Mouse (Mus musculus) midbrain, embryonic 11.5 days (tissue): ENCODE results near the gene 7420426K07Rik. TPM values are rescaled to one million over a fixed set of nuclear protein-coding genes. Genes with fewer than 3 reads are reported as not detected.

Experiments
- ATAC-seq: fragments of 200-750 bp; cut with Nextera tagmentation; 2 replicates; pipeline ENCODE4 v1.8.0; 2017; ENCODE audit warnings: moderate TSS enrichment, moderate library complexity; ENCODE audit not compliant: low FRiP score
- DNase-seq: peaks from one replicate; pipeline ENCODE4 v3.0.0; 2015; ENCODE audit warnings: low spot score; ENCODE audit errors: missing footprints
- H3K27ac ChIP-seq: fragments of 300-500 bp; sonication (generic); 2 replicates; pipeline ENCODE4 v1.5.1; 2014; ENCODE audit warnings: low read depth, low read length
- H3K27me3 ChIP-seq: fragments of 300-500 bp; sonication (generic); 2 replicates; pipeline ENCODE4 v1.6.1; 2014; ENCODE audit warnings: mild to moderate bottlenecking, low read length, moderate library complexity, mixed read lengths; ENCODE audit not compliant: control insufficient read depth, insufficient read depth
- H3K36me3 ChIP-seq: fragments of 300-500 bp; sonication (generic); 2 replicates; pipeline ENCODE4 v1.6.1; 2014; ENCODE audit warnings: mild to moderate bottlenecking, low read length, moderate library complexity, mixed read lengths; ENCODE audit not compliant: control insufficient read depth, insufficient read depth
- H3K4me1 ChIP-seq: fragments of 300-500 bp; sonication (generic); 2 replicates; pipeline ENCODE4 v1.6.1; 2014; ENCODE audit warnings: low read length; ENCODE audit not compliant: control insufficient read depth, insufficient read depth
- H3K4me2 ChIP-seq: fragments of 300-500 bp; sonication (generic); 2 replicates; pipeline ENCODE4 v1.6.1; 2014; ENCODE audit warnings: mild to moderate bottlenecking, moderate library complexity
- H3K4me3 ChIP-seq: fragments of 300-500 bp; sonication (generic); 2 replicates; pipeline ENCODE4 v1.5.1; 2014; ENCODE audit warnings: low read depth, low read length
- H3K9ac ChIP-seq: fragments of 300-500 bp; sonication (generic); 2 replicates; pipeline ENCODE4 v1.6.1; 2014; ENCODE audit warnings: low read length
- H3K9me3 ChIP-seq: fragments of 300-500 bp; sonication (generic); 2 replicates; pipeline ENCODE4 v1.6.1; 2016; ENCODE audit warnings: low read length; ENCODE audit not compliant: control insufficient read depth
- WGBS: fragments of 180-500 bp; shearing (Covaris S2); extraction: QIAGEN DNeasy Blood & Tissue Kit; methylation state at CpG from one replicate; pipeline ENCODE4 v1.1.7; 2014; 5-methylcytosine and 5-hydroxymethylcytosine counted together
- polyA plus RNA-seq: library from polyadenylated mRNA; unstranded; fragments of >200 nt; fragmentation: Nextera tagmentation; extraction: Ambion mirVana; gene quantifications from 2 replicates; pipeline ENCODE4 v1.2.1, GENCODE M21; 2014

7420426K07Rik gene
- 0.11 TPM in 1 of 2 replicates, not detected in the other for polyA plus RNA-seq

DNA sequence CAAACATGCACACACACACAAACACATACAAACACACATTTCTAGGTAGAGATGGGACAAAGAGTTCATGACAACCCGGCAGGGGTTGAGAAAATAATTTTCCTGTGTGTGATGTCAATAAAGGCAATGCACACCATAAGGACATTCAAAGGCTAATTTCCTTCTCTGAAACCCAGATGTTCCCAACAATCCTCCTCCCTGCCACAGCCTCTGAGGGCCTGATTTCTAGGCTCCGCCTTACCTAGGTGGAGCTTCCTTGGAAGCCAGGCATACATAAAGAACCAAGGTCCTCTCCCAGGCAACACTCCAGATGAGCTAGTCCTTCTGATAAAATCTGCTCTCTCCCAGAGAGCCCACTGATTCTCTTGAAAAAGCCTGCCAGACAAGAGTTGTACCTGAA lies at the start of gene 7420426K07Rik:
7420426K07Rik (plus strand) TSS at position 301 of the 400 bp plus-strand sequence.
- DNase-seq (no peak), ATAC-seq (no peak)
- Histone ChIP-seq H3K9me3 (no peaks in the 10 kb centered on the region), H3K4me3 (no peak within 1 kb of the TSS), H3K27me3 (no peaks in the 10 kb centered on the region), H3K36me3 (no peaks in the 10 kb centered on the region), H3K27ac (no peak within 1 kb of the TSS), H3K9ac (no peak within 1 kb of the TSS), H3K4me2 (no peak within 1 kb of the TSS), H3K4me1 (no peaks in the 10 kb centered on the region)
- WGBS = 94% methylated on average over 2 of the region's 2 CpGs

DNA sequence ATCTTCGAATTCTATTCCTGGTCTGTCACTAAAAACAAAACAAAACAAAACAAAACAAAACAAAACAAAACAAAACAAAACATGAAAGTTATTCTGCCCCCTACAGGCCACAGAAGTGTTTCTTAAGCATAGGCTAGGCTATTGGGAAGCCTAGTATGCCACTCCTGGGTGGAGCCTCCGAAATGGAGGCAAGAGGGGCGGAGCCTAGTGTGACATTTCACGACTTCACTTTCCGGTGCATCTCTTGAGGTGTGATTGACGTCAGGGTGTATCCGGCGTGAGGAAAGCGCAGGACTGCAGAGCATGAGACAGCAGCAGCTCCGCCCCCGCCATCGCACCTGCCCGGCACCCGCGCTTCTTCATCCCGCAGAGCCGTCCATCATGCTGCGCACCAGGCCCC lies 46.7 kb upstream of the 7420426K07Rik start, which contains the start of gene Prr23a2:
Prr23a2 (plus strand) TSS at position 285 of the 400 bp plus-strand sequence.
- ATAC-seq (no peak), DNase-seq (no peak)
- WGBS = 70% methylated on average over 18 of the region's 18 CpGs
- Histone ChIP-seq H3K9ac (no peak within 1 kb of the TSS), H3K9me3 (no peaks in the 10 kb centered on the region), H3K27me3 (no peaks in the 10 kb centered on the region), H3K36me3 (no peaks in the 10 kb centered on the region), H3K4me2 (no peak within 1 kb of the TSS), H3K27ac (no peak within 1 kb of the TSS), H3K4me3 (no peak within 1 kb of the TSS), H3K4me1 (no peaks in the 10 kb centered on the region)

DNA sequence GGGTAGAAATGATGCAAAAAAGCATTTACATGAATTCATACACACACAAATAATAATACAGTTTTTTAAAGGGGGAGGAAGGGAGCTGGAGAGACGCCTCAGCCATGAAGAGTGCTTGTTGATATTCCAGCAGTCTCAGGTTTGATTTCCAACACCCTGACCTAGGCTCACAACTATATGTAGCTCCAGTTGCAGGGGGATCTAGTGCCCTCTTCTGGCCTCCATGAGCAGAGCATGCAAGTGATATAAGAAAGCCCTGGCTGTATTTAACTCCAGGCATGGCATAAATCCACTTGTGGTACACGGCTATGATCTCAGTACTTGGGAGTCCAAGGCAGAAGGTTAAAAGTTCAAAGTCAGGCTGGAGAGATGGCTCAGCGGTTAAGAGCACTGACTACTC lies 39.5 kb upstream of the 7420426K07Rik start:
- 83% methylated on average over 3 of the region's 3 CpGs for WGBS
- Histone ChIP-seq H3K27ac (no peak overlapping the region), H3K4me1 (no peaks in the 10 kb centered on the region), H3K36me3 (no peaks in the 10 kb centered on the region), H3K9ac (no peak overlapping the region), H3K4me3 (no peak overlapping the region), H3K4me2 (no peak overlapping the region), H3K9me3 (no peaks in the 10 kb centered on the region), H3K27me3 (no peaks in the 10 kb centered on the region)
- ATAC-seq (no peak), DNase-seq (peak; percentile 75)

DNA sequence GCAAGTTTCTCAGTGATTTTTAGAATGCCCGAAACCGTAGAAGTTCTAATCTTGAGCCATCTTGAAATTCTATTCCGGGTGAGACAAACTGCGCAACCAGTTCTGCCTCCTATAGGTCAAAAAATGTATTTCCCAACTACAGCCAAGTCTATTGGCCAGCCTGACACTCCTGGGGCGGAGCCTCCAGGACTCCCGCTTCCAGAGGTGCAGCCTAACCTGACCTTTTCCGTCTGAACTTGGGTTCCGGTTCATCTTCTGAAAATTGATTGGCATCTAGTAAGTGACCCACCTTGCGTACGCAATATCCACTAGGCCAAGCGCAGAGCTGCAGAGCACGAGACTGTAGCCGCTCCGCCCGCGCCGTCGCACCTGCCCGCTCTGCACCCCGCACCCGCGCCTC lies 38.3 kb upstream of the 7420426K07Rik start, which contains the start of gene Prr23a3:
Prr23a3 (plus strand) TSS at position 197 of the 400 bp plus-strand sequence.
- 55% methylated on average over 22 of the region's 22 CpGs for WGBS

GRCm38 (mm10) chr9:98901486-98901885 lies 1.4 kb upstream of the 7420426K07Rik start:
- Histone ChIP-seq H3K27ac (no peak overlapping the region), H3K4me3 (no peak overlapping the region), H3K4me1 (no peaks in the 10 kb centered on the region), H3K36me3 (no peaks in the 10 kb centered on the region), H3K9ac (no peak overlapping the region), H3K9me3 (peaks cover 2% of the 10 kb centered on the region; the same call in 1 of the 2 replicates), H3K4me2 (no peak overlapping the region), H3K27me3 (no peaks in the 10 kb centered on the region)
- WGBS = 76% methylated on average over 1 of the region's 1 CpGs
- ATAC-seq (no peak), DNase-seq (no peak)

More for the DNA sequence above, 38.3 kb upstream of the 7420426K07Rik start, which contains the start of gene Prr23a3:
- no peak within 1 kb of the TSS for H3K27ac ChIP-seq
- no peak within 1 kb of the TSS for H3K4me2 ChIP-seq
- H3K27me3 ChIP-seq = no peaks in the 10 kb centered on the region
- no peaks in the 10 kb centered on the region for H3K9me3 ChIP-seq
- no peak within 1 kb of the TSS for H3K9ac ChIP-seq
- no peaks in the 10 kb centered on the region for H3K36me3 ChIP-seq
- no peak within 1 kb of the TSS for H3K4me3 ChIP-seq
- ATAC-seq = no peak
- no peaks in the 10 kb centered on the region for H3K4me1 ChIP-seq
- DNase-seq = no peak

GRCm38 (mm10) chr9:98920629-98921523 lies 18.0 kb downstream of the 7420426K07Rik start:
- ATAC-seq (no peak), DNase-seq (no peak)
- H3K27me3 ChIP-seq = no peaks in the 10 kb centered on the region
- no peak overlapping the region for H3K9ac ChIP-seq
- H3K36me3 ChIP-seq = no peaks in the 10 kb centered on the region
- no peaks in the 10 kb centered on the region for H3K9me3 ChIP-seq
- no peak overlapping the region for H3K27ac ChIP-seq
- no peaks in the 10 kb centered on the region; the same call in 1 of the 2 replicates for H3K4me1 ChIP-seq
- WGBS = 93% methylated on average over 5 of the region's 5 CpGs
- no peak overlapping the region for H3K4me3 ChIP-seq
- H3K4me2 ChIP-seq = no peak overlapping the region

DNA sequence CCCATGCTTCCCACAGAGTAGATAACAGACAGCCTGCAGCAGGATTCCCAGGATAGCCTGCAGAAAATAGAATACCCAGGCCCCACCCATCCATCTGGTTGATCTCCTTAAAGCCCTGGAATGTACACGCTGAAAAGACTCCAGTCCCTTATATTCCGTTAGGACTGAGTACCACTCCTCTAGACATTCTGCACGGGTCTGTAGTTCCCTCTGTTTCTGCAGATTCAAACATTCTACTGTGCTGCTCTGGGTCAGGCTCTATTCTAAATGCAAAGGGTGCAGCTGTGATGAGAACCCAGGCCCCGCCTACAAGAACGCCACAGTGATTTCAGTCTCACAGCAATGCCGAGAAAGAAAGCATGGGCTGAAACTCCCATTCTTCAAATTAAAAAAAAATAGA lies 20.2 kb downstream of the 7420426K07Rik start:
- Histone ChIP-seq H3K9ac (no peak overlapping the region), H3K4me2 (no peak overlapping the region), H3K27me3 (no peaks in the 10 kb centered on the region), H3K4me3 (no peak overlapping the region), H3K9me3 (no peaks in the 10 kb centered on the region), H3K36me3 (no peaks in the 10 kb centered on the region), H3K27ac (no peak overlapping the region), H3K4me1 (no peaks in the 10 kb centered on the region; the same call in 1 of the 2 replicates)
- ATAC-seq (no peak), DNase-seq (no peak)
- 21% methylated on average over 6 of the region's 6 CpGs for WGBS

GRCm38 (mm10) chr9:98924183-98924582 lies 21.3 kb downstream of the 7420426K07Rik start:
- Histone ChIP-seq H3K9ac (no peak overlapping the region), H3K4me2 (no peak overlapping the region), H3K4me1 (no peaks in the 10 kb centered on the region; the same call in 1 of the 2 replicates), H3K4me3 (no peak overlapping the region), H3K27me3 (no peaks in the 10 kb centered on the region), H3K9me3 (no peaks in the 10 kb centered on the region), H3K27ac (no peak overlapping the region), H3K36me3 (no peaks in the 10 kb centered on the region)
- peak; percentile 54 for DNase-seq
- ATAC-seq = no peak
- WGBS = 56% methylated on average over 6 of the region's 6 CpGs

GRCm38 (mm10) chr9:98929496-98929895 lies 26.6 kb downstream of the 7420426K07Rik start:
- H3K4me3 ChIP-seq = no peak overlapping the region
- peaks cover 7% of the 10 kb centered on the region for H3K4me1 ChIP-seq
- no peak overlapping the region for H3K27ac ChIP-seq
- H3K9me3 ChIP-seq = peaks cover 2% of the 10 kb centered on the region; the same call in 1 of the 2 replicates
- no peak for ATAC-seq
- 90% methylated on average over 2 of the region's 2 CpGs for WGBS
- H3K4me2 ChIP-seq = no peak overlapping the region
- H3K36me3 ChIP-seq = no peaks in the 10 kb centered on the region
- H3K9ac ChIP-seq = no peak overlapping the region
- peaks cover 3% of the 10 kb centered on the region for H3K27me3 ChIP-seq
- DNase-seq = peak; percentile 80
